30 mouse cellular contexts compared by ENCODE assay signal in the genomic region with DNA sequence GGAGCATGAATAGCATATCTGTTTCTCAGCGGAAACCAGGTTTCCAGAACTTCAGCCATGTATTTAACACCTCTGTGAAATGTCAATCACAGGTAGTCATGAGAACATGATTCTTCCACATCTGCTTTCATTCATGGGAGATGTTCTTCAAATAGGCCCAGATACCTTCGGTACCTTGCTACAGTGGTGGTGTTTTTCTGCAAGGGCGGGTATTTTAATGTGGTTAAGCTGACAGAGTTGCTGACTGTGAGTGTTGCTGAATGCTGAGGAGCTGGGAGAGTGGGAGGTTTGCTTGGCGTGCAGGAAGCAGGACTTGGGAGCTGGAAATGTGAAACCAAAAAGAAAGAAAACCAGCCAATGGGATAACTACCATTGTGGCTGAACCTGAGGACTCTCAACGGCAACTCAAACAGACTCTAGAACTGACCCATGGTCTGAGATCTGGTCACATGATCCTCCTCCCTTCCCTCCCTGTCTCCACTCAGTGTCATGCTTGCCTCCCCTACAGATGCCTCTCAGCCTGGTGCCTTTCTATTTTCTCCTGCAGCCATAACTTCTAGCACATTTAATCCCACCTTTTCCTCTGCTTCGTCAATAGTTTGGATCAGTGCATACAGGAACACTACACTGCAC.
DNase-seq lines count a peak whose midpoint lies in the region; ATAC-seq lines count a peak whose summit lies in the region.
"Had no signal": no experiment of that assay in that cellular context is flagged by ENCODE, and none has a peak within 500 bp of the region (broad histone marks: within the 10 kb centered on the region; RNA-seq: fewer than 3 reads in every experiment).

No protein-coding gene starts in this region.

- no peaks in the 10 kb centered on the region for H3K36me3 ChIP-seq in kidney, embryonic 14.5 days (ENCODE audit: control insufficient read depth, insufficient read depth, low read length)
- no peaks in the 10 kb centered on the region for H3K36me3 ChIP-seq in midbrain, embryonic 11.5 days (ENCODE audit: control insufficient read depth, insufficient read depth, low read length)
- H3K36me3 ChIP-seq in midbrain, embryonic 16.5 days (ENCODE audit: control insufficient read depth, insufficient read depth, low read length) = no peaks in the 10 kb centered on the region
- no peaks in the 10 kb centered on the region for H3K36me3 ChIP-seq in embryonic facial prominence, embryonic 14.5 days (ENCODE audit: control insufficient read depth, insufficient read depth, low read length)
- no peaks in the 10 kb centered on the region for H3K36me3 ChIP-seq in limb, embryonic 13.5 days
- H3K36me3 ChIP-seq: heart, embryonic 10.5 days; heart, embryonic 15.5 days; hindbrain, embryonic 12.5 days; lung, embryonic 15.5 days; midbrain, embryonic 13.5 days had no signal

- no peaks in the 10 kb centered on the region for H3K4me1 ChIP-seq in kidney, embryonic 14.5 days (ENCODE audit: control insufficient read depth, insufficient read depth, low read length)
- H3K4me1 ChIP-seq in midbrain, embryonic 11.5 days (ENCODE audit: control insufficient read depth, insufficient read depth, low read length) = no peaks in the 10 kb centered on the region
- H3K4me1 ChIP-seq in midbrain, embryonic 16.5 days (ENCODE audit: control insufficient read depth, insufficient read depth, low read length) = no peaks in the 10 kb centered on the region
- H3K4me1 ChIP-seq in embryonic facial prominence, embryonic 14.5 days (ENCODE audit: control insufficient read depth, insufficient read depth, low read length) = peaks cover 12% of the 10 kb centered on the region
- peaks cover 29% of the 10 kb centered on the region for H3K4me1 ChIP-seq in limb, embryonic 13.5 days
- H3K4me1 ChIP-seq: heart, embryonic 10.5 days; heart, embryonic 15.5 days; hindbrain, embryonic 12.5 days; lung, embryonic 15.5 days; megakaryocyte, embryonic 14.5 days; midbrain, embryonic 13.5 days had no signal

- no peak overlapping the region for H3K27ac ChIP-seq in kidney, embryonic 14.5 days (ENCODE audit: low read depth, low read length)
- no peak overlapping the region for H3K27ac ChIP-seq in midbrain, embryonic 11.5 days (ENCODE audit: low read depth, low read length)
- H3K27ac ChIP-seq in midbrain, embryonic 16.5 days (ENCODE audit: low read length) = no peak overlapping the region
- H3K27ac ChIP-seq in embryonic facial prominence, embryonic 14.5 days (replicated peaks; ENCODE audit: low read depth, low read length) = 0 out of 2 replicates have a peak overlapping the region, but pooled peaks have one; percentile 11
- peak overlapping the region; percentile 78 for H3K27ac ChIP-seq in limb, embryonic 13.5 days
- H3K27ac ChIP-seq: heart, embryonic 10.5 days; heart, embryonic 15.5 days; hindbrain, embryonic 12.5 days; lung, embryonic 15.5 days; midbrain, embryonic 13.5 days; stomach, postnatal 0 days had no signal

- H3K9me3 ChIP-seq in kidney, embryonic 14.5 days (ENCODE audit: control insufficient read depth, low read length) = no peaks in the 10 kb centered on the region
- no peaks in the 10 kb centered on the region for H3K9me3 ChIP-seq in midbrain, embryonic 11.5 days (ENCODE audit: control insufficient read depth, low read length)
- H3K9me3 ChIP-seq in midbrain, embryonic 16.5 days (replicated peaks; ENCODE audit: control insufficient read depth, low read length, poor library complexity, severe bottlenecking) = no peaks in the 10 kb centered on the region
- no peaks in the 10 kb centered on the region for H3K9me3 ChIP-seq in embryonic facial prominence, embryonic 14.5 days (ENCODE audit: control insufficient read depth, low read length)
- no peaks in the 10 kb centered on the region for H3K9me3 ChIP-seq in limb, embryonic 13.5 days
- H3K9me3 ChIP-seq: heart, embryonic 10.5 days; heart, embryonic 15.5 days; hindbrain, embryonic 12.5 days; lung, embryonic 15.5 days; megakaryocyte, embryonic 14.5 days; midbrain, embryonic 13.5 days had no signal

- no peak overlapping the region for H3K4me2 ChIP-seq in kidney, embryonic 14.5 days (replicated peaks; ENCODE audit: low read depth, low read length)
- H3K4me2 ChIP-seq in midbrain, embryonic 11.5 days = no peak overlapping the region
- H3K4me2 ChIP-seq in midbrain, embryonic 16.5 days (ENCODE audit: low read length) = no peak overlapping the region
- H3K4me2 ChIP-seq in embryonic facial prominence, embryonic 14.5 days (ENCODE audit: low read depth, low read length) = no peak overlapping the region; the same call in 1 of the 2 replicates
- H3K4me2 ChIP-seq in limb, embryonic 13.5 days (replicated peaks) = peak overlapping the region; percentile 27
- H3K4me2 ChIP-seq: heart, embryonic 15.5 days; hindbrain, embryonic 12.5 days; liver, embryonic 11.5 days; lung, embryonic 15.5 days; midbrain, embryonic 13.5 days had no signal

- H3K4me3 ChIP-seq in kidney, embryonic 14.5 days (ENCODE audit: low read length) = no peak overlapping the region
- no peak overlapping the region for H3K4me3 ChIP-seq in midbrain, embryonic 11.5 days (ENCODE audit: low read depth, low read length)
- no peak overlapping the region for H3K4me3 ChIP-seq in midbrain, embryonic 16.5 days (ENCODE audit: low read depth, low read length)
- no peak overlapping the region for H3K4me3 ChIP-seq in embryonic facial prominence, embryonic 14.5 days (ENCODE audit: low read depth, low read length)
- H3K4me3 ChIP-seq in limb, embryonic 13.5 days = no peak overlapping the region
- H3K4me3 ChIP-seq: heart, embryonic 10.5 days; heart, embryonic 15.5 days; hindbrain, embryonic 12.5 days; lung, embryonic 15.5 days; megakaryocyte, embryonic 14.5 days; midbrain, embryonic 13.5 days had no signal

- 52% methylated on average over 6 of the region's 6 CpGs for WGBS in kidney, embryonic 14.5 days
- WGBS in midbrain, embryonic 11.5 days = 80% methylated on average over 6 of the region's 6 CpGs
- WGBS in midbrain, embryonic 16.5 days = 79% methylated on average over 6 of the region's 6 CpGs
- 42% methylated on average over 6 of the region's 6 CpGs for WGBS in embryonic facial prominence, embryonic 14.5 days
- 32% methylated on average over 6 of the region's 6 CpGs for WGBS in limb, embryonic 13.5 days

- no peak overlapping the region for H3K9ac ChIP-seq in kidney, embryonic 14.5 days (ENCODE audit: low read depth, low read length)
- H3K9ac ChIP-seq in midbrain, embryonic 11.5 days (ENCODE audit: low read length) = no peak overlapping the region
- H3K9ac ChIP-seq in midbrain, embryonic 16.5 days (ENCODE audit: low read depth, low read length) = no peak overlapping the region
- H3K9ac ChIP-seq in embryonic facial prominence, embryonic 14.5 days (ENCODE audit: low read depth, low read length) = no peak overlapping the region
- H3K9ac ChIP-seq in limb, embryonic 13.5 days = no peak overlapping the region
- H3K9ac ChIP-seq: forebrain, postnatal 0 days; heart, embryonic 15.5 days; hindbrain, embryonic 12.5 days; lung, embryonic 15.5 days; midbrain, embryonic 13.5 days had no signal

- DNase-seq in kidney, postnatal 25 days = no peak
- DNase-seq in midbrain, embryonic 11.5 days (ENCODE audit: low spot score, missing footprints) = peak; percentile 39
- DNase-seq in embryonic facial prominence, embryonic 14.5 days (ENCODE audit: low spot score) = peak; percentile 35
- DNase-seq in left cerebral cortex, postnatal 14 days (ENCODE audit: low spot score in 2 of 2) = no peak
- no peak for DNase-seq in testis, postnatal 10 days (ENCODE audit: low spot score)
- DNase-seq: adrenal gland, postnatal 14 days; cerebellum, adult 18-20 months; cerebellum, postnatal 10 days; forebrain, postnatal 0 days; gastrocnemius, postnatal 25 days; heart, adult 11 months; heart, postnatal 36 days; kidney, adult 9 months; lung, postnatal 4 days; right cerebral cortex, postnatal 25 days; thymus, adult 2 months; thymus, postnatal 36 days had no signal

- ATAC-seq in kidney, embryonic 14.5 days (ENCODE audit: low FRiP score, low TSS enrichment) = 0 out of 2 replicates have a peak, but pooled peaks have one; percentile 32
- no peak for ATAC-seq in midbrain, embryonic 11.5 days (ENCODE audit: low FRiP score)
- ATAC-seq in midbrain, embryonic 16.5 days = no peak
- 0 out of 2 replicates have a peak, but pooled peaks have one; percentile 33 for ATAC-seq in embryonic facial prominence, embryonic 14.5 days (ENCODE audit: low read depth)
- peak; percentile 69 for ATAC-seq in limb, embryonic 13.5 days (ENCODE audit: low FRiP score, low read depth)
- ATAC-seq: forebrain, postnatal 0 days; intestine, embryonic 16.5 days; midbrain, embryonic 13.5 days; Patski had no signal

- H3K27me3 ChIP-seq in kidney, embryonic 14.5 days (ENCODE audit: control insufficient read depth, insufficient read depth, low read length) = no peaks in the 10 kb centered on the region
- no peaks in the 10 kb centered on the region for H3K27me3 ChIP-seq in midbrain, embryonic 11.5 days (ENCODE audit: control insufficient read depth, insufficient read depth, low read length)
- no peaks in the 10 kb centered on the region for H3K27me3 ChIP-seq in midbrain, embryonic 16.5 days (ENCODE audit: control insufficient read depth, insufficient read depth, low read depth, low read length)
- H3K27me3 ChIP-seq in embryonic facial prominence, embryonic 14.5 days (replicated peaks; ENCODE audit: control insufficient read depth, insufficient read depth, low read length) = no peaks in the 10 kb centered on the region
- H3K27me3 ChIP-seq in limb, embryonic 13.5 days = no peaks in the 10 kb centered on the region
- H3K27me3 ChIP-seq: heart, embryonic 15.5 days; hindbrain, embryonic 12.5 days; lung, embryonic 15.5 days; megakaryocyte, embryonic 14.5 days; midbrain, embryonic 13.5 days had no signal

- intact Hi-C loops in left cerebral cortex, postnatal 14 days (cut with DNase I) = no loop called here

Comparison
In these comparisons a context has a peak if more than half of its experiments do, and no peak if none do; other contexts are left out.
1. ATAC-seq: peak in kidney, embryonic 14.5 days (single experiment), embryonic facial prominence, embryonic 14.5 days (single experiment) and limb, embryonic 13.5 days (single experiment); none in midbrain, embryonic 11.5 days (single experiment) and midbrain, embryonic 16.5 days (single experiment).
2. H3K27ac ChIP-seq: peak in embryonic facial prominence, embryonic 14.5 days (single experiment) and limb, embryonic 13.5 days (single experiment); none in kidney, embryonic 14.5 days (single experiment), midbrain, embryonic 11.5 days (single experiment) and midbrain, embryonic 16.5 days (single experiment).
3. DNase-seq: peak in midbrain, embryonic 11.5 days (single experiment) and embryonic facial prominence, embryonic 14.5 days (single experiment); none in kidney, postnatal 25 days (0 of 2), left cerebral cortex, postnatal 14 days (0 of 2) and testis, postnatal 10 days (single experiment).